Mouse (Mus musculus): ENCODE results near the gene Mpp2. TPM values are rescaled to one million over a fixed set of nuclear protein-coding genes. Genes with fewer than 3 reads are reported as not detected.

Mpp2 gene
- polyA plus RNA-seq, 2 experiments from 2014 or later: 2.5 to 3.7 TPM

DNA sequence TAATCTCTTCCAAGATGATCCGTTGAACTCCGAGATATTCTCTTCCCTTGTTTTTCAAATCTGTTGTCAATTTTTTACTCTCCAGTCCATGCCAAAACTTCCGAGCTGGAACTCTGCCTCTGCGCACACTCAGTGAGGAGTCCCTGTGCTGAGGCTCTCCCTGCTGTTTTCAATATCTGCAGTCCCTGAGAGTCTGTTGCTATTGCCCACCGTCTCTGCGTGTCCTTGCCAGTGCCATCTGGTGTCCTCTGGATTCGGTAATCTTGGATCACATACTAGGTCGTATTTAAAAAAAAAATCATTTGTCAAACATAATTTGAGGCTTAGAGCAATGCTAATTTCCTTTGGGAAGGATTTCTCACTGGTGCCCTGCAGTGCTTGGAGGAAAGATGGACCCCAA is 53.4 kb downstream of the Mpp2 start:
- no peak for ATAC-seq

DNA sequence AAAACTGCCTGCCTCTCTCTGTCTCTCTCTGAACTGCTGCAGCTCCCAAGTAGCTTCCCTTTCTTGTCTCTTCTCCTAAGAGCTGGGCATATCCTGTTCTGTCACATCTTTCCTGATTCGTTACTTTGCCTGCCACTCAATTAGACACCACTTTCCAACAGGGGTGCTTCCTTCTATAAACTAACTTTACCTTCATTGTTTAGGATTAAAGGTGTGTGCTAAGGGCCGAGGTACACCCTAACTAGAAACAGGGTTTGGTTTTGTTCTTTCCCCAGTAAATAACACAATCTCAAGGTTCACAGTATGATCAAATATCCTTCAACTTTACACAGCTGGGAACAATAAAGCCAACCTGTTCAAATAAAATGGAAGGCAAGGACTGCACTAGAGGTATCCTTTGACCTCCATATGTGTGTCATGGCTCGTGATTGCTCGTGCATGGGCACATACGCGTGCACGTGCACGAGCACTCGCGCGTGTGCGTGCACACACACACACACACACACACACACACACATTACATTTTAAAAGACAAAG is 55.2 kb downstream of the Mpp2 start:
- ATAC-seq: no peak

GRCm38 (mm10) chr11:102031149-102031548 is 57.2 kb downstream of the Mpp2 start:
- no peak for ATAC-seq

GRCm38 (mm10) chr11:102029966-102030365 is 58.3 kb downstream of the Mpp2 start:
- ATAC-seq: no peak

DNA sequence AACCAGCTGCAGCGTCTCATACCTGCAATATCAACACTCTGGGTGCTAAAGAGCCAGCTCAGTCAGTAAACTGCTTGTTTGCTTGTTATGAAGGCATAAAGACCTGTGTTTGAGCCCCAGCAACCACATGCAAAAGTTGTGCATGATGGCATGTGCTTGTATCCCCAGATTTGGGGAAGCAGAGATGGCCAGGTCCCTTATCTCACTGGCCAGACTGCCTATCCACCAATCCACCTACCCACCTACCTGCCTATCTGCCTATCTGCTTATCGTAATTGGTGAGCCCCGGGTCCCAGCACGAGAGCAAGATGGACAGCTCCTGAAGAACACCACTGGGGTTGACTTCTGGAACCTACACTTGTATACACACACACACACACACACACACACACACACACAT is 59.0 kb downstream of the Mpp2 start:
- no peak for ATAC-seq

- ATAC-seq: no peak
These were observed 60.1 kb downstream of the Mpp2 start, which contains the start of gene Mpp3 for GRCm38 (mm10) chr11:102028087-102028816. Gene Mpp3 (minus strand): TSS chr11:102028461.

- ATAC-seq: no peak
These were observed 60.8 kb downstream of the Mpp2 start for GRCm38 (mm10) chr11:102027361-102028017.

DNA sequence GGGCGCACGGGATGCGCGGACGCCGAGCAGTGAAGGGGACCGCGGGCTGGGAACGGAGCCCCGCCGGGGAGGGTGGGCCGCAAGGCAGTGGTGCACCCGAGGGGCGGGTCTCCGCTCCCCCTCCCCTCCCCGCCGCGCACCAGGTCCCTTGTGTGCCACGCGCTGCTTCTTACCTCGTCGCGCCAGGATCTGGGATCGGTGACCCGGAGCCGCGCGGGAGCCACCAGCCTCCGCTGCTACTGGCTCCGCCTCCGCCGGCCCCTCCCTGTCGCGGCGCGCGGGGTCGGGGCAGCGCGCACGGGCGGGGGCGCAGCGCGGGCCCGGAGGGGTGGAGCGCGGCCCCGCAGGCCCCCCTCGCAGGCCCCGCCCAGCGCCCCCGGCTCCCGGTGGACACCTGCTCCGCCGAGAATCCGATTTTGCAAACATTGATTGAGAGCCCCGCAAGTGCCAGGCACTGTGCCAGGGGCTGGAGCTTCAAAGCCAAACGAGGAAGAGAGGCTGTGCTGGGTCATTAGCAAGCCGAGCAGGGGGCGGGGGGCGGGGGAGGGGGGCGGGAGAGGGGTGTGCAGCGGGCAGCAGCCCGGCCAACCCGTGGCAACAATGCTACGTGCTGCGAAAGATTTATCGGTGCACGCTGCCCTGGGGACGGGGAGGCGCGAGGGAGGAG is 61.5 kb downstream of the Mpp2 start:
- ATAC-seq: no peak

GRCm38 (mm10) chr11:102025991-102026660 is 62.2 kb downstream of the Mpp2 start:
- no peak for ATAC-seq

GRCm38 (mm10) chr11:102025354-102025753 is 63.0 kb downstream of the Mpp2 start:
- ATAC-seq: no peak

- ATAC-seq: no peak
These were observed 63.4 kb downstream of the Mpp2 start for GRCm38 (mm10) chr11:102024875-102025274.

DNA sequence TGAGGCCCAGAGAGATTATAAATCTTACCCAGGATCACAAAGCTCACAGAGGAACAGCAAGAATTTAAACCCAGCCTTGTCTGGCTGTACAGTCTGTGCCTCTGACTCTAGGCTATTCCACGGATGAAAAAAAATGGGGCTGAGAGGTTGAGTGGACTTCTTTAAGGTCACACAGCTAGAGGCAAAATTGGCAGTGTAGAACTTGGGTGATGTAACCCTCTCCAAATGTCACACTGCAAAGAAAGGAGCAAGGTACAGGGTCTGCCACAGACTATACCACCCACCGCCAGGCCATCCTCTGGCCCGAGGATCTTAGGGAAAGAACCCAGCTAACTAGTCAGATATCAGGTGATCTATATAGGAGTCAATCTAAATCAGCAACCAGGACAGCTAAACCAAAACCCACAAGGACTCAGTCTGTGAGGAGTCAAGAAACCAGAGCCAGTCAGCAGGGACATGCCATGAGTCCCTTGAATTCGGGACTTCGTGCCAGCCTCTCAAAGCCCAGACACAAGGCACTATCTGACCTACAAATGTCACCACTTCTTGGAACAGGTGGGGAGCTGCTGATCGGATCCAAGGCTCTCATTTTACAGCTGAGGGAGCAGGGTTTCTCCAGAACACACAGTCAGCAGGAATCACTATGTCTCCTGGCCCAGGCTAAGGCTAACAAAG is 64.1 kb downstream of the Mpp2 start:
- no peak for ATAC-seq

- no peak for ATAC-seq
These were observed 64.9 kb downstream of the Mpp2 start for GRCm38 (mm10) chr11:102023406-102023805.

DNA sequence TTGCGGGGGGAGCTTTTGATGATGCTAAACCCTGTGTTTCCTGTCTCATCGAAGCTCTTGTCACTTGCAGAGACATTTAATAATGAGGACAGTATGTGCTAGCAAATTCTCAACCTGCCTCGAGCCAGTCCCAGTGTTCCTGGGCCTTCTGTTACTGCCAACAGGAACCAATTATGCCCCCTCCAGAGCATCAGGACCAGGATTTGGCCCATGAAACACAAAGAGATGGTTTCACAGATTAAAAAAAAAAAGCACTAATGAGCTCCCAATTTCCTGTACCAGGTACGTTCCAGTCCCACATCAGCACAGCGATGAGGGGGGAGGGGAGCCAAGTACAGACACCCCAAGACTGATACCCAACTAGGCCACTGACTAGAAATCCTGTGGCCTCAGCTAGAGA is 67.1 kb downstream of the Mpp2 start:
- ATAC-seq: no peak

- ATAC-seq: no peak
These were observed 68.6 kb downstream of the Mpp2 start for GRCm38 (mm10) chr11:102019736-102020135.

DNA sequence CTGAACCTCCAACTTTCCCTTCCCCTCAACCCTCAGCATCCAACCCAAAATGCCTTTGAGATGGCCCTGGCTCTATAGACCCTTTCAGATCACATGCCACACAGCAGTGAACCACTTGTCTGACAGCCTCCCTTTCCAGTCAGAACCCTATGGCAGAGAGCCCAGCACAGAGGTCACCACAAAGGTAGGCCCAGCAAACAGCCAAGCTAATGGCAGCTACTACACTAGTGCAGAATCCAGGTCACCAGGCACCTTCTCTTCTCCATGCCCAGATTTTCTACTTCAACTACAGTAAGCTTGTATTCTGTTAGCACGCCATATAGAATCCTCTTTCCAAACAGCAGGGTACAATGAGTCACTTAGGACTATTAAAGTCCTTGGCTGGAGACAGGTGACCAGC is 72.2 kb downstream of the Mpp2 start:
- ATAC-seq: no peak

DNA sequence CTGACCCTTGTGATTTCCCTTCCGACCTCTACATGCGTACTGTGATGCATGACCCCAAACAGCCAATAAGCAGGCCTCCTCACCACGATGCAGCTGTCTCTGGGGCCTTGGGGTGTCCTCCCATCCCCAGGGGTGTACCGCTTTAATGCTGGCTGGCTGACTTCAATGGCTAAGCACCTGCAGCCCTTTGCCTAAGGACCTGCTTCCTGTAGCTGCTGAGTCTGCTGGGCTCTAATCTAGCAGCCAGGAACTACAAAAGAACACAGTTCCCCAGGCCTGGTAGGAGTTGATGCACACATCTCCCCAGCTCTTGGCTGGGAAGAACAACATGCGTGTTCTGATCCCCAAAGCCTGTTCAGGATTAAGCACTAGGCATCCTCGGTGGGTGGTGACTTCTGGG is 72.8 kb downstream of the Mpp2 start:
- ATAC-seq: no peak

DNA sequence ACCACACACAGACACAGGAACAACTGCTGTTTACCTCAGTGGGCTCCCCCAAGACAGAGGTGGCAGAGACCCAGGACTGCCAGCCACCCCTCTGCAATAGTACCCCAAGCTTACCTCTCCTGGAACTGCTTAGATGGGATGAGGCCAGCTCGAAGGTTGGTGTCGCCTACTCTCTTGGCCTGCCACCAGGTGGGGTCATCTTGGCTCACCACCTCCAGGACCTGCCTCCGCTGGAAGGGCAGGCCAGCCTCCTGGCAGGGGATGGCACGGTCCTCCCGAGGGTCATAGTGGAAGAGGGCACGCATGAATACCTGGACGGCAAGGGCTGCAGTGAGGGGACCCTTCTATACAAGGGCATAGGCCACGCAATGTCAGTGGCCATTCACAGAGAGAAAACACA is 75.1 kb downstream of the Mpp2 start:
- ATAC-seq: no peak

GRCm38 (mm10) chr11:102011510-102011909 is 76.8 kb downstream of the Mpp2 start:
- no peak for ATAC-seq

GRCm38 (mm10) chr11:102010140-102010539 is 78.2 kb downstream of the Mpp2 start:
- no peak for ATAC-seq

DNA sequence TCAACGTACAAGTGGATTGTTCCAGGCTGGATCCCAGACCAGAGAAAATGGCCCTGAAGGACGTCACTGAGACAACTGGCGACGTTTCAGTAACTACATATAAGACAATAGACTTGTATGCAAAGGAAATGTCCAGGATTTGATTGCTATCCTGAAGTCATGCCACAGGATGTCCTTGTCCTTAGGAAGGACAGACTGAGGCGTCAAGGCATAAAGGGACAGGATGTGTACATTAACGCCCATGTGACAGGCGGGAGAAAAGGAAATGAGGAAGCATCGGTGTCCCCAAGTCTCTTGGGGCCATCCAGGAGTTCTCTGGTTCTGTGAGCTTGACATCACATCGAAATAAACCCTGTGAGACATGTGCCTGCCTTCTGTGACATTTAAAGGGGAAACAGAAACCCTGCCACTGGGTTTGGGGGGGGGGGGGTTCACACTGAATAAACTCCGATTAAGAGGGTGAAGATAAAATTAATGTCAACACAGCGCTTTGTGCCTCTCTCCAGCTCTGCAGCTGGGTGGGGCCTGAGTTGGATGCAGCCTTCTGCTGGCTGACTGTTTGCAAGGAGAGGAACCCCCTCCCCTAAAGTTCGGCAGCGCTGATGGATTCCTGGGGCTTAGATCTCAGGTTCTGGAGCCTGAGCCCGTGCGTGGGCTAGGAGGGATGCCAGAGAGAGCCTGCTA is 79.2 kb downstream of the Mpp2 start:
- ATAC-seq: no peak

- no peak for ATAC-seq
These were observed 79.9 kb downstream of the Mpp2 start for GRCm38 (mm10) chr11:102008372-102008771.
